Mouse (Mus musculus) adrenal gland, postnatal 25 days (tissue): ENCODE data around the gene Ralgps1. TPM values are rescaled to one million over a fixed set of nuclear protein-coding genes. Genes with fewer than 3 reads are reported as not detected.
A peak's percentile ranks its signal among the peaks of the same experiment; 100 is the strongest.

ENCODE experiments used
- DNase-seq: peaks from one replicate; pipeline ENCODE4 v3.0.0; 2021; ENCODE audit warnings: mixed read lengths
- total RNA-seq: library from RNA; stranded (reverse); gene quantifications from 2 replicates; pipeline ENCODE4 v1.2.3, GENCODE M21; 2021

The Ralgps1 gene
- total RNA-seq, 1 experiment from 2014 or later, result 5.7 TPM

DNA sequence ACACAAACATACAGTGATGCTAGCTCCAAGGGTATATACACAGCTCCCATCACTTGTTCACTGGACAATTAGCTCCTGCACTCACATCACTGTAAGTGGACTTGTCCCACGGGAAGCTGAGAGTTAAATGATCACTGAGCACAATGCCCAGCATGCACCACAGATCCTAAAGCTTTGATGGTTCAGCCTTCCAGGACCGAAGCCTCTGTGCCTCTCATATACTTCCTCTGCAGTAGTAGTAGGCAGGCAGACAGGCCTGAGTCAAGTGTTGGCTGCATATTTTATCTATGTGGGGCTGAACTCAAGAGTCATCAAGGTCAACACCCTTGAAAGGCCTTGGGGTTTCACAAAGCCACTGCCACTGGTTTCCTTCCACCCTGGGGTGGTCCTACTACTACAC, 49.6 kb downstream of the Ralgps1 start:
- no peak for DNase-seq

DNA sequence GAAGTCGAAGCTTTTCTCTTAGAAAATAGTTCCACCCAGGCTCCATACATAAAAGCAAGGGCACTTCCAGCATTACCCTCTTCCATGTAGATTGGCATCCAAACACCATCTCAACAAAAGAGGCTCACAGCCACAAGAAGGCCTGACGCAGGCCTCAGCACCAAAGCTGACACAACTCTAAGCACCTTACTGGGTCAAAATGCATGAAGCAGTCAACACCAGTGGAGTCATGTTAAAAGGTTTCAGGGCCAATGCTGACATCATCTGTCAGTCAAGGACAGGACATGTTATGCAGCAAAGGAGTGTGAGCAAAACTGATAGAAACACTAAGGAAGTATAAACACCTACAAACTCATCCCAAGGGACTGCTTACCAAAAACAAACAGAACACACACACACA, 50.3 kb downstream of the Ralgps1 start:
- DNase-seq, result no peak

DNA sequence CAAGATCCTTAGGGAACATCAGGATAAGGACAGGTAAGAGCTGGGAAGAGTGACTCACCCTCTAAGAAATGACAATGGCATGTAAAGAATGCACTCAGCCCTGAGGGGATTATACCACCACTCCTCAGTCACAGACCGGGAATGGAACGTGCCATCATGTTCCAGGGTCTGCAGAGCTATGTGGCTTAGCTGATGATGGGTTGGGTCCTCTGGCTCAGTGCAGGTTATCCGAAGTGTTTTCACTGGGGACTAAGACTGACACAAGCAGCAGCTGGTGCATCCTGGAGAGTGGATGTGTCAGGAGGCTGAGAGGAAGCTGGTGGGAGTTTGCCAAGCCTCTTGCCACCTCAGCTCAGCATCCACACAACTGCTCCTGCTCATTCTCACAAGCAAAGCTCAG, 50.7 kb downstream of the Ralgps1 start:
- DNase-seq, result no peak

DNA sequence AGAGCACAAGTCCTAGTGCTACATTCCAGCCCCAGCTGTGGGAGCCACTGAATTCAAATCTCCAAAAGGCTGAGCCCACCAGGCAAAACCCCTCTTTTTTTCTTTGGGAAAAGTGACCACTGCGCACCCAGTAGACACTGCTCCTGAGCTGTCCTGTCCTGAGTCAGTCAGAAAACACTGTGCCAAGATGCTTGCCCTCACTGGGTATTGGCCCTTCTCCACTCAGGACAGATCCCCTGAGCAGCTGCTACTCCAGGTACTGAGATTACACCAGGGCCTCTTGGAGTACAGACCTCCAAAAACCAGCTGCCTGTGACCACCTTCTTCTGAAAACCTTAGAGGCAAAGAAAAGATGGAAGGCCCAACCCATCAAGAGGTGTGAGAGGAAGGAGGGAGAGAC, 51.4 kb downstream of the Ralgps1 start:
- no peak for DNase-seq

DNA sequence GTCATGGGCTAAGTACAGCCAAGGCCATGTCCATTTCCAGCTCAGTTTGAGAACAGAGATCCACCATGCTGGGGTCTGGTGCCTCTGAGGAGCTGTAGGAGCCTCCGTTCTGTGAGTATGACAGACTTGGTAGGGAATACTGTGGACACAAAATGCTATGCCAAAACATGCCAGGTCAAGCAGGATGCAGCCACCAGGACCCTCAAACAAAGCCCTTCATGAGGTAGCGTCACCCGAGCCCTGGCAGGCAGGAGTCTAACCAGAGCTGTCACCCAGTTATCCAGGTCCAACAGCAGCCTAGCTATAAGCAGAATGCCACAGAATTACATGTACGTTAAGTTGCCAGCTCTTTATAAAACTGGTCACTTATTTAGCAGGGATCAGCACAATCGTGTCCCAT, 51.8 kb downstream of the Ralgps1 start:
- no peak for DNase-seq

DNA sequence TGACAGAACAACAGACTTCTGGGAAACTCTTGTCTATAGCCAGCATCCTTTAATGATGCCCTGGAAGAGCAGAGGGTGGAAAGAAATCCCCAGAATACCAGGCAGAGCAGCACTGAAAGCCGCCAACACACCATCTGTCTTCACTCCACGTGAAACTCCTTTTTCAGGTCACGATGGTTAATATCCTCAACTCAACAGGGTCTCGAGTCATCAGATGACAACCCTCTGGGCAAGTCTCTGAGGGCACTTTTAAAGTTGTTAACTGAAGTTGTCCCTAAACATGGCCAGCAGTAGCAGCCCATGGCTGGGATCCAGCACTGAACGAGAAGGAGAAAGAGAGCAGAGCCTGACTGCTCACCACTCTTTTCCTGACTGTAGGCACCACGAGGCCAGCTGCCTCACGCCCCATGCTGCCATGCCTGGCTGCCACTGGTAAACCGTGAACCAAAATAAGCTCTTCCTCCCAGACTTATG, 52.8 kb downstream of the Ralgps1 start:
- no peak for DNase-seq

DNA sequence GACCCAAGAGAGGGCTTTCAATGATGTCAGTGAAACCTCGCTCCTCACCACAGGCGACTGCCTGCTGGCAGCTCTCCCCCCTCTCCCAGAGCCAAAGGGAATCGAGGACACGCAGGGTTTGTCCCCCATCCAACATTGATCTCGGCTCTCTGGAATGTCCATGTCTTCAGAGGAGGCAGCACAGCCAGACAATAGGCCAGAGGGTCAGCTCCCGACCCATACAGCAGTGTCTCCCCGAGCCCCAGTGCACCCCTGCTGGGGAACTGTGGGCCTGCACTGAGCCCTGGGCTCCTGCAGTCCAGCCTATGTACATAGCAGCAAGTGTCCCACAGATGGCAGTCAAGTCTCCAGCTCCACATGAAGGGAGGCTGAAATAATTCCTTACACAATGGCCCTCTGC, 54.8 kb downstream of the Ralgps1 start:
- peak; percentile 63 for DNase-seq

DNA sequence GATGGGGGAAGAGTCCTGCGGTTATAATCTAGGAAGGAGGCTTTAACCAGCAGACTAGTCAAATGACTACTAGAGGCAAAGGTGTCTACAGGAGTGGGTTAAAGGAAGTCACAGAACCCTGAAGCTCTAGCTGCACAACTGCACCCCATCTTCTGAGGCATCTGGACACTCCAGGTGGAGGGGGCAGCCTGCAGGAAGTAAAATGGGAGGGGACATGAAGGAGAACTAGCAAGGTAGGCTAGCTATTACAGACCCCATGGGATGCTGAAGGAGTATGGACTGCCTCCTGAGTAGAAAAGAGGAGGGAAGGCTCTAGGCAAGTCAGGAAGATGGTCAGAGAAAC, 55.3 kb downstream of the Ralgps1 start:
- DNase-seq, result no peak

DNA sequence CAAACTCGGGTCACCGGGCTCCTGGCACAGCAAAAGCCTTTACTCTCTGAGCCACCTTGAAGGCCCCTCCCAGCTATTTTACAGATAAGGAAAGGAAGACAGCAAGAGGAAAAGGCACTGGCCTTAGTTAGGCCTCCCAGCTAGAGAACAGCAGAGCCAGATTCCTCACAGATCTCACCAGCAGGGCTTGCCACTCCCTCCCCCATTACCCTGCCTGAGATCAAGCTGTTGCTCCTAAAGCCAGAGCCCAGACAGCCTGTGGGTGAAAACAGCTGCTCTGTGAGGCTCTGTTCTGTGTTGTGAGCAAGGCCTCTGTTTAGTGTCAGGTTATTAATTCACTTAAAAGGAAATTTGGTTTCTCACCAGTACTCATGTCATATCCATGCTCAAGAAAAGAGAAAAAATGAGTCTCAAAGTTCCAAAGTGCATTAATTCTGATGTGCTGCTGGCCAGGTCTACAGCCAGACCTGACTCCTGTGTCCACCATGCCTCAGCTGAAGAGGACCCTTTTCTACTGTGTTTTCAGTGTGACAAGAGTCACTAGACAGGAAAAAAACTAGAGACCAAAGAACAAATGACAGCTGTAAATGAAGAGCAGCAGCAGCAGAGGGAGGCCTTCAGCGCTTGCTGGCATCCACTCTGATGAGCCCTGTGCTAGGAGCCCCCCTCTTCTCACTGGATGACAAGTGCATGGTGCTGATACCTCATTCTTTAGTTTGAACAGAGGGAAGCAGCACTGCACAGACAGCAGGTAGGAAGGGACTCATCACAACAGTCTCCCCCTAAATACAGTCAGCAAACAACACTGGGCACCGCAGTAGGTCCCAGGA, 55.8 kb downstream of the Ralgps1 start:
- no peak for DNase-seq

DNA sequence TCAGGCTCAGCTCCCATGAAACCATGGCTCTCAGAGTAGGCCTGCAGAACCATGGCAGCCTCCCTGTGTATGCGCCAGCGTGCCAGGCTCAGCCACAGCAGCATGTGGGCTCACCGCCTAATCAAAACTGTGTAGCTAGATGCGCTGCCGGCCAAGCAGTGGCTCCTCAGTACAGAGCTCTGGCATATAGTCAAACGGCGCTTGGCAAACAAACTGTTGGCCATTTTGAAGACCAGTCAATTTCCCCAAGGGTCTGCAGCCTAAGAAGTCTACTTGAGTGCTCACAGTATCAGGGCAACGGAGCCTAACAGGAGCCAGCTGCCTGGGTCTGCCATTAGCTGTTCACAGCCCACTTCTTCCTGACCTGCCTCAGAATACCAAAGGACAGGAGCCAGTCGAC, 61.9 kb downstream of the Ralgps1 start:
- no peak for DNase-seq

DNA sequence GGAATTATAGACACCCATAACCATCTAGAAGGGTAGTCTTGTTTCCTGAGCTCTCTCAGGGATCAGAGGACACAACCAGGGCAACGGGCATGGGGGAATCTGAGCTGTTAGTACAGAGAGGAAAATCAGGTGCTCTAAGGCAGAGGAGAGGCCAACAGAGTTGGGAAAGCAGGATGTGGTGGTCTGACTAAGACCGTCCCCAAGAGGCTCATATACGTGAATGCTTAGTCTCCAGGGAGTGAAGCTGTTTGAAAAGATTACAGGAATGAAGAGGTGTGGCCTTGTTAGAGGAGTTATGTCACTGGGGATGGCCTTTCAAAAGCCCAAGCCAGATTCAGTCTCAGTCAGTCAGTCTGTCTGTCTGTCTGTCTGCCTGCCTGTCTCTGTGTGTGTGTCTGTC, 64.7 kb downstream of the Ralgps1 start:
- no peak for DNase-seq

DNA sequence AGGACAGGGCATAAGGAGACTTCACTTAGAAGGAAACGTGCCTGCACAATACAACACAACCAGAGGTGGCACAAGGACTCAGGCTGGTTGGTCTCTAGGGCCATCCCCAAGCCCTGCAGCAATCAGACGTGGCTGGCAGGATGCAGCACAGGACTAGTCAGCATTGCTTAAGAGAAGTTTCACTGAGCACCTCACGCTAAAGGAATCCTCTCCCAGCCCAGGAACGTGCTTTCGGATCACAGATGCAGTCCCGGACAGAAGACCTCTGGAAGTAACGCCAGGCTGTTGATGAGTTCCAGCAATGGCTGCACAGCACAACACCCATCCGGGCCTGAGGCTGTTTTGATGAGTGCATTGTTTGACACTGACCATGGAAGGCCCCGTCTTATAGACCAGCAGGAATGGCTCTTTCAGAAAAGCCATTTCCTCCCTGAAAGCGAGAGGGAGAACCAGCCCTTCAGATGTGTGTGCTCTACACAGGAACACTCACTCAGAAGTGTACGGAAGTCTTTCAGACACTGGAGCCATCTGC, 67.8 kb downstream of the Ralgps1 start:
- no peak for DNase-seq

DNA sequence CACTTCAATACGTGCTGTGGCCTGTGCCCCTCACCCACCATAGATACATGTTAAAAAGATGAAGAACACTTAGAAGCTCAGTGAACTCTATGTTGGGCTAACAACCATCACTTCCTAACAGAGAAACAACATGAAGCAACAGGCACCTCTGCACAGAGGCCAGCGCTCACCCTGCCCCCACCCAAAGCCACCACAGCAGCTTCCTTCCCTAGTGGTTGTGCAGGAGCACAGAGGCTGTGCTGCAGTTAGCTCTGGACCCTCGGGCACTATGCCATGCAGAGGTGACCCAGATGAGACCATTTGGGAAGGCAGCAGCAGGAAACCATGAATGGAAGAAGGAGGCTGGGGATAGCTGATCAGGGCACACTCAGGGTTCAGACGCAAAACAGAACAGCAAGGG, 68.5 kb downstream of the Ralgps1 start:
- DNase-seq, result no peak

DNA sequence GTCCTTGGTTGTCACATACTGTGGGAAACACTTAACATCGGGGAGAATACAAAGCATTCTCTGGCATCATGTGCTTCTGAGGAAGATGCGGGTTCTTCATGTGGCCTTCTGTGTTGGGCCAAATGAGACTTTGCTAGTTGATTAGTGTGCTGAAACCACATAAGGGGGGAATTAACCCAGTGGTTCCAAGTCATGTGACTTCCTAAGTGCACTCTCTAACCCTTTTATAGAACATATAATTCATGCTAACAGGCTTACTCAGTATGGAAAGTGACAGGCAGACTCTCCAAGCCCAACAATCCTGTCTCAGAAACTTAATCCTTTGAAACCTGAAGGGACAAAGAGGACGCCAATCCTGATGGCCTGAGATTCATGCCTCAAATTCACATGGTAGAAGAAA, 68.9 kb downstream of the Ralgps1 start:
- DNase-seq, result no peak

DNA sequence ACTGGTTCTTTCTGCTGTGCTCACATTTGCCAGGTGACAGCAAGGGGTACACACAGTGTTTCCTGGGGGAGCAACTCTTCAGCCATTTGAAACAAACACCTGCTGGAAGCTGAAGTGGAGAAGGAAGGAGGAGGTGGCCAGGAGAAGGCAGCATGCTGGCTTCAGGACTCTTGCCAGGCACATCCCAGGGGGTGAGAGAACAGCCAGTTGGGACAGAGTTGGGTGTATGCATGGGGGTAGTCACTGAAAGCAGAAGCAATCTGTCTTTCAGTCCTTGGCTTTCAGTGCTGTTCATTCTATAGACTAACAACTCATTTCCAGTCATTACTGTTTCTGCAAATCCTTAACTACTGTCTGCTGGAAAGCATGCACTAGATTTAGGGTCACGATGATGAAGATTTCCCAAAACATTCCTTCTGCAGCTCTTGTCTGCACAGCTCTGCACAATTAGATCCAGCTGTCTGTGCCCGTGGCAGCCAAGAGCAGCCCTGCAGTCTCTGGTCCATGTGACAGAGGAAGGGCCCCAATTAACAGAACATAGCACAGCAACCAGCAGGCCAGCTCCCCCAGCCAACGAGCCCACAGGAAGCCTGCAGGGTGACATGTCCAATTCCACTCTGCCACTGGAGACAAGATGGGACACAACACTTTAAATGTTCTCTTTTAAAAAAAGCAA, 70.8 kb downstream of the Ralgps1 start:
- no peak for DNase-seq

DNA sequence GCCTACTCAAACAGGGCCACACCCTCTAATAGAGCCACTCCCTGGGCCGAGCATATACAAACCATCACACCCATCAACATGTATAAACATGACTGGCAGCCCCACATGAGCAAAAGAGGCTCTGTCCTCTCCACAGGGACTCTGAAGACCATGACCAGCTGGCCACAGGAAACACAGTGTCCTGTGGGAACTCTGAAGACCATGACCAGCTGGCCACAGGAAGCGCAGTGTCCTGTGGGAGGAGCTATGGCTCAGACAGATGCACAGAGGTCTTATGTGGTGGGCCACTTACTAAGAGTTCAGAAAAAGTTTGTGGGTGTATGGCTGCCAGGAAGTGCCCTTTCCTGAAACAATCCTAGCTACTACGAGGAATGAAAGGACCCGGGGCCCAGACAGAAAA, 72.4 kb downstream of the Ralgps1 start:
- no peak for DNase-seq

DNA sequence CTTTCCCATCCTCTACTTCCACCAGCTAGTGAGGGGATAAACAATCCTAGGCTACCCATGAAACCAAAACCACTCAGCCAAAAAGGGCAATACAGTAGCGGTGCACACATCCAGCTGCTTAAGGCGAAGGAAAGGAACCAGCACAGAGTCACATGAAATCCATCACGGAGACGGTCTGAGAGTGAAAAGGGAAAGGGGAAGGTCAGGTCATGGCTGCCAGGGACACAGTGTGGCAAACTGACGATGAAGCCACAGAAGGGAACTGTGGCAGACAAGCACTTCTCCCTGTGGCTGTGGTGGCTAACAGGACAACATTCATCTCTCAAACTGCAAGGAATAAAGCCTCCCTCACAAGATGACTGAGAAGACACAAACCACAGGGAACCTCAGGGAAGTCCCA, 76.2 kb downstream of the Ralgps1 start:
- DNase-seq, result no peak

DNA sequence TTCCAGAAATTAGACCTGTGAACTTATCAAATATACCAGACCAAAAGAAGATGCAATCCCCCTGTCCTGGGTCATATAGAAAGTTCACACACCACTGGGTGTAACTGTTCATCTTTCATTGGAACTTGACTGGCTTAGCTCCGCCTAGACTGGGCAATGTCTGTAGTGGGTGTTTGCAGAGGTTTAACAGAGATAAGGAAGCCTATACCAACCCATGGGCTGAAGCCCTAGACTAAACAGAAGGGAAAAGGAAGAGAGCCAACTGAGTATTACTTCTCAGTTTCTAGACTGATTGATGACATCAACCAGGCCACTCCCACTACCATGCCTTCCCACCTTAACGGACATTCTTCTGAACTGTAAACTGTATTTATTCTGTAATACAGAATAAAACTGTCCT, 79.2 kb downstream of the Ralgps1 start:
- no peak for DNase-seq

DNA sequence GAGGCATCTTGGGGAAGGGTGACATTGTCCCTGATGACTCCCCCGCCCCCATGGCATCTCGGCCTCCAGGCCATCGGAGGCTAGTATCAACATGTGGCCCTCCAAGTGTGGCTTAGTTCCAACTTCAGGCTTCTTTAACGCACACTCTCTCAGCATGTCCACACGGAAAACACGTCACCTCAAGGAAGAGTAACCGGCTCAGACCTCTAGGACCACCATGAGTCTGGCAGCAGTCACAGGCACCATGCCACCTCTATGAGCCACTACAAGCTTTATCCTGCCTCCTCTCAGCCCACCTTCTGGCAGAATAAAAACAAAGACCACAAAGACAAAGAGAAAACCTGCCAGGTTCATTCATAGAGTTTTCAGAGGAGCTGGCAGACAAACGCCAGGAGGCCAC, 80.8 kb downstream of the Ralgps1 start:
- DNase-seq, result no peak

DNA sequence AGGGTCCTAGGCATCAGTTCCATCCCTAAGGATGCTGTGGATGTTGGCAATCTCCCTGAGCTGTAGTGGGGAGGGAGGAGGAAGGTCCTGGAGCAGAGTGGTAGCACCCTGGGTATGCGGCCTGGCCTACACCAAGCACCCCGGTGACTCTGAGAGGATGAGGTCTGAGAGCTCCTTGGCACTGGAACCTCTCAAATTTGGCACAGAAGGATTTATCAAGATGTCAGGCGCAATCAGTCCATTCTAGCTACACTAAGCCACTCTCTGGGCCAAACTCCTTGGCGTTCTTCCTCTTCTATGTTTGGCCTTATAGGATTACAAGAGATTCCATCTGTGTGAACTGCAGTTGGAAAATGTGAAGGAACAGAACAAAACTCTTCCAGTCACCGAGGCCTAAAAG, 82.4 kb downstream of the Ralgps1 start:
- no peak for DNase-seq

DNA sequence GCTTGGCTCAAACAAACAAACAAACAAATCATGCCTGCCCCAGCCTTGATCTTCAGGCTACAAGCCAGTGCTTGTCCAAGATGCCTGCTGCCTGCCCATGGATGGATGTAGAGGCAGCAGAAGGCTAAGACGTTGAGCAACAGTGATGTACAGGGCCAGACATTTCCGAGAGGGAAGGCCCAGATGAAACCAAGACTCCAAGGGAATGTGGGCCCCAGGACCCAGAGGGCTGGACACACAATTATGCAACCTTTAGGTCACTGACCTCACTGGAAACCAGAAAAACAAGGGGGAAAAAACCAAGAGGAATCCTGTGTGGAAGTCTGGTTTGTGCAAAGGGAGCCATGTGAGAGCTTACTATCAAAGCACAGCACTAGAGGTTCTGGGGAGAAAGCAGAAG, 87.6 kb downstream of the Ralgps1 start:
- no peak for DNase-seq

DNA sequence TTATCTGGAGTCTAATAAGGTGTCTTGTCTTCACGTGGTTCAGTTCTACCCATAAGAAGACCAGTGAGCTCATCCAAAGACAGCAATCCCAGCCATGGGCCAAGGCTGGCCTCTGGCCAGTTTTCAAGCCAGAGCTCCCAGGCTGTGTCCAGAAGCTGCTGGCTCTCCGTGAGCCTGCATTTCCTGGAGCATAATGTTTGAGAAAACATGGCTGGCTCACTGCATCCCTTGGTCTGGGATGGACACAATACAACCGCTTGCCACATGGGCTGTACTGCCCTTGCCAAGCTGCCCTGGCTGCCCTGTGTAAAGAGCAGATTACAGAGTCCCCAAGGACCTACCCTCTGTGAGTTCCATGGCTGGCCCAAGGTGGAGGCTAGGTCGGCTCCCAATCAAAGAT, 88.4 kb downstream of the Ralgps1 start:
- peak; percentile 63 for DNase-seq

DNA sequence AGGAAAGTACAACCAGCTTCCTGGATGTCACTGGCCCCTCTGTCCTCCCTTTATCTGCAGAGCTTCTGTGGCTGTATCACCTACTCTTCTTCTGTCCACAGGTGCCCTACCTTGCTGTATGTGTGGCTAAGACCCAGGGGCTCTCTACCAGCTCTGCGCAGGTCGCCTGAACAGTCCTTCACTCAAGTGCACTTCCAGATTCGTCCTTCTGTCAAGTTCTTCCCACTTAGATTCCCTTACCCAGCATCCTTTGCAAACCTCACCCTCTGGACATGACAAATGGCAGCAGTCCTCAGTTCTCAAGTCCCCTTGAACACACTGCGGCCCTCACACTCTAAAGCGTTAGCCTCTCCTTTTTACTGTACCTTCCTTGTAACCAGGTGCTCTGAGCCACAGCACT, 89.5 kb downstream of the Ralgps1 start:
- DNase-seq, result no peak

DNA sequence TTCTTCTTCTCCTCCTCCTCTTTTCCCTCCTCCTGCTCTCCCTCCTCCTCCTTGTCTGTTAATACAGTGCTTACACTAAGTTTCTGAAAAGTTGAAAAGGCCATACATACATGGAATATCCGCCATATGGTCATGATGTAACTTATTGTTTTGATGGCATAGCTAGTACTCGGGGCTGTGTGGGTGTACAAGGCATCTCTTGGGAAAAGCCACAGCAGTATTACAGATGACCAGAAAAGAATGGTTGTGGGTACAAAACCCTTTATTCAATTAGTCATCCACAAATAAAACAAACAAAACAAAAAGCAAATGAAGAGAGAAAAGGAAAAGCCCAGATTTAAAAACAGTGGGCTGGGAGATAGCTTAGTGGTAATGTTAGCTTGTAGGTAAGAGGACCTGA, 90.8 kb downstream of the Ralgps1 start:
- DNase-seq, result no peak
